Mouse (Mus musculus): ENCODE measurements around the gene Clybl.

The Clybl gene

GRCm38 (mm10) chr14:122367252-122367868, 185.9 kb downstream of the Clybl start:
- no peaks in the 10 kb centered on the region for H3K27me3 ChIP-seq (ENCODE audit: control insufficient read depth, insufficient read depth, low read length, poor library complexity, severe bottlenecking)
- DNase-seq (ENCODE audit: low read depth, low spot score), result no peak
- no peaks in the 10 kb centered on the region for H3K36me3 ChIP-seq (ENCODE audit: control insufficient read depth, insufficient read depth, low read length, poor library complexity, severe bottlenecking)

- no peaks in the 10 kb centered on the region for H3K36me3 ChIP-seq (ENCODE audit: control insufficient read depth, insufficient read depth, low read length, poor library complexity, severe bottlenecking)
- no peaks in the 10 kb centered on the region for H3K27me3 ChIP-seq (ENCODE audit: control insufficient read depth, insufficient read depth, low read length, poor library complexity, severe bottlenecking)
- DNase-seq (ENCODE audit: low read depth, low spot score), result no peak
Measured at GRCm38 (mm10) chr14:122367882-122368418, 186.4 kb downstream of the Clybl start.

GRCm38 (mm10) chr14:122368501-122368900, 187.0 kb downstream of the Clybl start:
- Histone ChIP-seq H3K27me3 (ENCODE audit: control insufficient read depth, insufficient read depth, low read length, poor library complexity, severe bottlenecking) (no peaks in the 10 kb centered on the region), H3K36me3 (ENCODE audit: control insufficient read depth, insufficient read depth, low read length, poor library complexity, severe bottlenecking) (no peaks in the 10 kb centered on the region)
- no peak for DNase-seq (ENCODE audit: low read depth, low spot score)

GRCm38 (mm10) chr14:122371979-122372378, 190.5 kb downstream of the Clybl start:
- Histone ChIP-seq H3K36me3 (ENCODE audit: control insufficient read depth, insufficient read depth, low read length, poor library complexity, severe bottlenecking) (no peaks in the 10 kb centered on the region), H3K27me3 (ENCODE audit: control insufficient read depth, insufficient read depth, low read length, poor library complexity, severe bottlenecking) (no peaks in the 10 kb centered on the region)
- DNase-seq (ENCODE audit: low read depth, low spot score), result no peak

- no peaks in the 10 kb centered on the region for H3K36me3 ChIP-seq (ENCODE audit: control insufficient read depth, insufficient read depth, low read length, poor library complexity, severe bottlenecking)
- no peaks in the 10 kb centered on the region for H3K27me3 ChIP-seq (ENCODE audit: control insufficient read depth, insufficient read depth, low read length, poor library complexity, severe bottlenecking)
- DNase-seq (ENCODE audit: low read depth, low spot score), result no peak
Measured at GRCm38 (mm10) chr14:122373458-122373857, 192.0 kb downstream of the Clybl start.

- DNase-seq (ENCODE audit: low read depth, low spot score), result no peak
- Histone ChIP-seq H3K27me3 (ENCODE audit: control insufficient read depth, insufficient read depth, low read length, poor library complexity, severe bottlenecking) (no peaks in the 10 kb centered on the region), H3K36me3 (ENCODE audit: control insufficient read depth, insufficient read depth, low read length, poor library complexity, severe bottlenecking) (no peaks in the 10 kb centered on the region)
Measured at GRCm38 (mm10) chr14:122374285-122374997, 192.9 kb downstream of the Clybl start.

- no peaks in the 10 kb centered on the region for H3K36me3 ChIP-seq (ENCODE audit: control insufficient read depth, insufficient read depth, low read length, poor library complexity, severe bottlenecking)
Measured at GRCm38 (mm10) chr14:122375070-122375811, 193.7 kb downstream of the Clybl start.

GRCm38 (mm10) chr14:122376482-122377143, 195.1 kb downstream of the Clybl start:
- Histone ChIP-seq H3K27me3 (ENCODE audit: control insufficient read depth, insufficient read depth, low read length, poor library complexity, severe bottlenecking) (no peaks in the 10 kb centered on the region), H3K36me3 (ENCODE audit: control insufficient read depth, insufficient read depth, low read length, poor library complexity, severe bottlenecking) (no peaks in the 10 kb centered on the region)
- DNase-seq (ENCODE audit: low read depth, low spot score), result no peak

More at GRCm38 (mm10) chr14:122375070-122375811, 193.7 kb downstream of the Clybl start:
- H3K27me3 ChIP-seq (ENCODE audit: control insufficient read depth, insufficient read depth, low read length, poor library complexity, severe bottlenecking), result no peaks in the 10 kb centered on the region
- DNase-seq (ENCODE audit: low read depth, low spot score), result no peak

GRCm38 (mm10) chr14:122377681-122378080, 196.2 kb downstream of the Clybl start:
- Histone ChIP-seq H3K36me3 (ENCODE audit: control insufficient read depth, insufficient read depth, low read length, poor library complexity, severe bottlenecking) (no peaks in the 10 kb centered on the region), H3K27me3 (ENCODE audit: control insufficient read depth, insufficient read depth, low read length, poor library complexity, severe bottlenecking) (no peaks in the 10 kb centered on the region)
- DNase-seq (ENCODE audit: low read depth, low spot score), result no peak

GRCm38 (mm10) chr14:122379076-122379475, 197.6 kb downstream of the Clybl start:
- H3K36me3 ChIP-seq (ENCODE audit: control insufficient read depth, insufficient read depth, low read length, poor library complexity, severe bottlenecking), result no peaks in the 10 kb centered on the region
- DNase-seq (ENCODE audit: low read depth, low spot score), result no peak
- H3K27me3 ChIP-seq (ENCODE audit: control insufficient read depth, insufficient read depth, low read length, poor library complexity, severe bottlenecking), result no peaks in the 10 kb centered on the region

- Histone ChIP-seq H3K36me3 (ENCODE audit: control insufficient read depth, insufficient read depth, low read length, poor library complexity, severe bottlenecking) (no peaks in the 10 kb centered on the region), H3K27me3 (ENCODE audit: control insufficient read depth, insufficient read depth, low read length, poor library complexity, severe bottlenecking) (no peaks in the 10 kb centered on the region)
- DNase-seq (ENCODE audit: low read depth, low spot score), result no peak
Measured at GRCm38 (mm10) chr14:122379996-122380395, 198.5 kb downstream of the Clybl start.

- Histone ChIP-seq H3K36me3 (ENCODE audit: control insufficient read depth, insufficient read depth, low read length, poor library complexity, severe bottlenecking) (no peaks in the 10 kb centered on the region), H3K27me3 (ENCODE audit: control insufficient read depth, insufficient read depth, low read length, poor library complexity, severe bottlenecking) (no peaks in the 10 kb centered on the region)
- no peak for DNase-seq (ENCODE audit: low read depth, low spot score)
Measured at GRCm38 (mm10) chr14:122380896-122381845, 199.7 kb downstream of the Clybl start.

GRCm38 (mm10) chr14:122382281-122382680, 200.8 kb downstream of the Clybl start:
- H3K36me3 ChIP-seq (ENCODE audit: control insufficient read depth, insufficient read depth, low read length, poor library complexity, severe bottlenecking), result no peaks in the 10 kb centered on the region
- no peak for DNase-seq (ENCODE audit: low read depth, low spot score)
- no peaks in the 10 kb centered on the region for H3K27me3 ChIP-seq (ENCODE audit: control insufficient read depth, insufficient read depth, low read length, poor library complexity, severe bottlenecking)

GRCm38 (mm10) chr14:122383931-122384330, 202.4 kb downstream of the Clybl start:
- Histone ChIP-seq H3K36me3 (ENCODE audit: control insufficient read depth, insufficient read depth, low read length, poor library complexity, severe bottlenecking) (no peaks in the 10 kb centered on the region), H3K27me3 (ENCODE audit: control insufficient read depth, insufficient read depth, low read length, poor library complexity, severe bottlenecking) (no peaks in the 10 kb centered on the region)
- DNase-seq (ENCODE audit: low read depth, low spot score), result no peak
